Mouse (Mus musculus) intestine, embryonic 14.5 days (tissue): ENCODE results near the gene 1700003H04Rik. TPM values are rescaled to one million over a fixed set of nuclear protein-coding genes. Genes with fewer than 3 reads are reported as not detected.

Source experiments
- ATAC-seq: fragments of 200-750 bp; cut with Nextera tagmentation; replicated peaks from 2 replicates; pipeline ENCODE4 v1.8.0; 2017; ENCODE audit warnings: low read depth, moderate number of reproducible peaks, moderate TSS enrichment, moderate library complexity; ENCODE audit not compliant: low FRiP score, low TSS enrichment
- DNase-seq: peaks from one replicate; pipeline ENCODE4 v3.0.0-alpha.2; 2018; ENCODE audit warnings: low spot score
- H3K27ac ChIP-seq: fragments of 300-500 bp; sonication (generic); 2 replicates; pipeline ENCODE4 v1.5.1; 2014; ENCODE audit warnings: low read depth, mild to moderate bottlenecking, control low read depth
- H3K27me3 ChIP-seq: fragments of 300-500 bp; sonication (generic); replicated peaks from 2 replicates; pipeline ENCODE4 v1.6.1; 2014; ENCODE audit warnings: low read length, control low read depth; ENCODE audit not compliant: control insufficient read depth, insufficient read depth
- H3K36me3 ChIP-seq: fragments of 300-500 bp; sonication (generic); 2 replicates; pipeline ENCODE4 v1.6.1; 2014; ENCODE audit warnings: low read length, control low read depth; ENCODE audit not compliant: control insufficient read depth, insufficient read depth
- H3K4me1 ChIP-seq: fragments of 300-500 bp; sonication (generic); replicated peaks from 2 replicates; pipeline ENCODE4 v1.6.1; 2014; ENCODE audit warnings: low read length, control low read depth, mixed read lengths; ENCODE audit not compliant: control insufficient read depth, insufficient read depth
- H3K4me2 ChIP-seq: fragments of 300-500 bp; sonication (generic); 2 replicates; pipeline ENCODE4 v1.6.1; 2014; ENCODE audit warnings: low read length
- H3K4me3 ChIP-seq: fragments of 300-500 bp; sonication (generic); 2 replicates; pipeline ENCODE4 v1.5.1; 2014; ENCODE audit warnings: low read depth, low read length, control low read depth, mixed read lengths
- H3K9ac ChIP-seq: fragments of 300-500 bp; sonication (generic); 2 replicates; pipeline ENCODE4 v1.6.1; 2014; ENCODE audit warnings: mild to moderate bottlenecking, low read length
- H3K9me3 ChIP-seq: fragments of 300-500 bp; sonication (generic); 2 replicates; pipeline ENCODE4 v1.6.1; 2016; ENCODE audit warnings: low read length, control low read depth; ENCODE audit not compliant: control insufficient read depth
- WGBS: fragments of 180-500 bp; shearing (Covaris S2); extraction: QIAGEN DNeasy Blood & Tissue Kit; methylation state at CpG from one replicate; pipeline ENCODE4 v1.1.7; 2014; 5-methylcytosine and 5-hydroxymethylcytosine counted together
- polyA plus RNA-seq: library from polyadenylated mRNA; unstranded; fragments of >200 nt; fragmentation: Nextera tagmentation; extraction: Ambion mirVana; gene quantifications from 2 replicates; pipeline ENCODE4 v1.2.1, GENCODE M21; 2014

1700003H04Rik gene
- polyA plus RNA-seq, 1 experiment from 2014 or later, result not detected

GRCm38 (mm10) chr3:124557317-124557716 is 23.6 kb downstream of the 1700003H04Rik start:
- Histone ChIP-seq H3K27me3 (no peaks in the 10 kb centered on the region), H3K4me3 (no peak overlapping the region), H3K27ac (no peak overlapping the region), H3K9ac (no peak overlapping the region), H3K4me2 (no peak overlapping the region), H3K36me3 (no peaks in the 10 kb centered on the region), H3K9me3 (no peaks in the 10 kb centered on the region), H3K4me1 (no peaks in the 10 kb centered on the region)
- no peak for ATAC-seq
- no peak for DNase-seq
- 91% methylated on average over 2 of the region's 2 CpGs for WGBS

GRCm38 (mm10) chr3:124555963-124556362 is 24.9 kb downstream of the 1700003H04Rik start:
- Histone ChIP-seq H3K27ac (no peak overlapping the region), H3K4me2 (no peak overlapping the region), H3K36me3 (no peaks in the 10 kb centered on the region), H3K27me3 (no peaks in the 10 kb centered on the region), H3K4me3 (no peak overlapping the region), H3K9me3 (no peaks in the 10 kb centered on the region), H3K9ac (no peak overlapping the region), H3K4me1 (no peaks in the 10 kb centered on the region)
- ATAC-seq, result no peak
- no peak for DNase-seq

GRCm38 (mm10) chr3:124555092-124555491 is 25.8 kb downstream of the 1700003H04Rik start:
- no peak overlapping the region for H3K9ac ChIP-seq
- H3K4me2 ChIP-seq, result no peak overlapping the region
- H3K27me3 ChIP-seq, result no peaks in the 10 kb centered on the region
- H3K4me3 ChIP-seq, result no peak overlapping the region
- WGBS, result 80% methylated on average over 2 of the region's 2 CpGs
- H3K27ac ChIP-seq, result no peak overlapping the region
- ATAC-seq (no peak), DNase-seq (no peak)
- H3K9me3 ChIP-seq, result no peaks in the 10 kb centered on the region
- no peaks in the 10 kb centered on the region for H3K36me3 ChIP-seq
- no peaks in the 10 kb centered on the region for H3K4me1 ChIP-seq

- Histone ChIP-seq H3K9me3 (no peaks in the 10 kb centered on the region), H3K9ac (no peak overlapping the region), H3K4me1 (no peaks in the 10 kb centered on the region), H3K36me3 (no peaks in the 10 kb centered on the region), H3K4me3 (no peak overlapping the region), H3K27me3 (no peaks in the 10 kb centered on the region), H3K27ac (no peak overlapping the region), H3K4me2 (no peak overlapping the region)
- ATAC-seq (no peak), DNase-seq (no peak)
- 50% methylated on average over 10 of the region's 10 CpGs for WGBS
Observed at GRCm38 (mm10) chr3:124548898-124549297, 32.0 kb downstream of the 1700003H04Rik start.

- Histone ChIP-seq H3K9ac (no peak overlapping the region), H3K27ac (no peak overlapping the region), H3K9me3 (no peaks in the 10 kb centered on the region), H3K27me3 (no peaks in the 10 kb centered on the region), H3K36me3 (no peaks in the 10 kb centered on the region), H3K4me2 (no peak overlapping the region), H3K4me3 (no peak overlapping the region), H3K4me1 (no peaks in the 10 kb centered on the region)
- WGBS, result 80% methylated on average over 2 of the region's 2 CpGs
- DNase-seq (no peak), ATAC-seq (no peak)
Observed at GRCm38 (mm10) chr3:124538260-124538659, 42.6 kb downstream of the 1700003H04Rik start.

- Histone ChIP-seq H3K4me3 (no peak overlapping the region), H3K9me3 (no peaks in the 10 kb centered on the region), H3K27ac (no peak overlapping the region), H3K4me1 (no peaks in the 10 kb centered on the region), H3K9ac (no peak overlapping the region), H3K36me3 (no peaks in the 10 kb centered on the region), H3K4me2 (no peak overlapping the region), H3K27me3 (no peaks in the 10 kb centered on the region)
- 47% methylated on average over 1 of the region's 1 CpGs for WGBS
- ATAC-seq (no peak), DNase-seq (no peak)
Observed at GRCm38 (mm10) chr3:124536602-124537001, 44.3 kb downstream of the 1700003H04Rik start.

- H3K4me2 ChIP-seq, result no peak overlapping the region
- H3K27me3 ChIP-seq, result no peaks in the 10 kb centered on the region
- 73% methylated on average over 2 of the region's 2 CpGs for WGBS
- no peak overlapping the region for H3K4me3 ChIP-seq
- no peak for DNase-seq
- no peak overlapping the region for H3K27ac ChIP-seq
- H3K4me1 ChIP-seq, result no peaks in the 10 kb centered on the region
- no peak for ATAC-seq
- no peak overlapping the region for H3K9ac ChIP-seq
- no peaks in the 10 kb centered on the region for H3K9me3 ChIP-seq
- H3K36me3 ChIP-seq, result no peaks in the 10 kb centered on the region
Observed at GRCm38 (mm10) chr3:124518786-124519185, 62.1 kb downstream of the 1700003H04Rik start.

Other genes starting within 250 kb of the 1700003H04Rik start
- gene 1700006A11Rik, start 155.1 kb downstream of the 1700003H04Rik start, polyA plus RNA-seq, result not detected in 2 replicates